Mouse (Mus musculus): ENCODE data around the gene Tmem222.

Gene Tmem222

DNA sequence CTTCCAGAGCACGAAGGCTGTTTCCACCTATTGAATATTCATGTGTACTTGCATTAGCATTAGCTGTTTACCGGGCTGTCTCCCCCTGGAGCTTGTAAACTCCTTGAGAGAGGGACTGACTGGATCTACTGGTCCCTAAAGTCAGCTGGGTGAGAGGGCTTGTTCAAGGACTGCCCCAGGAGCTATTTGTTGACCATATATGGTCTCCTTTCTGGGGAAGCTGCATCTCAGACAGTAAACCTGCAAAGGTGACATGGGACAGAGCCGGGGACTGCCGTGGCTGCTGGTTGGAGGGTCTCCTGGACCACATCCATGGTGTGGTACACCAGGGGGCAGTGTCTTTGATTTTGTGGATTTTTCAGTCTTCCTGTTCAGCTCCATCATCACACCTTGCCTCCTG, 5.1 kb upstream of the Tmem222 start:
- no peak for DNase-seq

- DNase-seq = no peak
Measured at GRCm38 (mm10) chr4:133281951-133282481, 4.4 kb upstream of the Tmem222 start.

GRCm38 (mm10) chr4:133281513-133281912, 3.9 kb upstream of the Tmem222 start:
- no peak for DNase-seq

- no peak for DNase-seq
Measured at GRCm38 (mm10) chr4:133278482-133278881, 890 bp upstream of the Tmem222 start.

- no peak for DNase-seq
Measured at GRCm38 (mm10) chr4:133278067-133278466, 475 bp upstream of the Tmem222 start.

DNA sequence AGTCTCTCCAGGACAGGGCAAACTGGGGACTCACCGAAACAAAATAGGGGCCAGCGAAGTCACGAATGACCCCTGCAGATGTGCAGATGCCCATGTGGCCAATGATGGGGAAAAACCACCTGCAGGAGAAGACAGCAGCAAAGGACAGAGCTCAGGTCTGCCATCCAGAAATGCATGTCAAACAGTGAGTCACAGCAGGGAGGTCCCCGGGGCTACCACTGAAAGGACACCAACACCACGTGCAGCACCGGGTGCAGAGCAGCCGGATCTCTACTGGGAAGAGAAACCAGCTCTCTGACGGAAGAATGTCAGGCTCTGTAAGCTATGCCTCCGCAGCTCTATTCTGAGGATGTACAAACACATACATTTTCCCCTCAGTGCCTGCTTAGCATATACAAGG, 6.7 kb downstream of the Tmem222 start:
- no peak for DNase-seq

DNA sequence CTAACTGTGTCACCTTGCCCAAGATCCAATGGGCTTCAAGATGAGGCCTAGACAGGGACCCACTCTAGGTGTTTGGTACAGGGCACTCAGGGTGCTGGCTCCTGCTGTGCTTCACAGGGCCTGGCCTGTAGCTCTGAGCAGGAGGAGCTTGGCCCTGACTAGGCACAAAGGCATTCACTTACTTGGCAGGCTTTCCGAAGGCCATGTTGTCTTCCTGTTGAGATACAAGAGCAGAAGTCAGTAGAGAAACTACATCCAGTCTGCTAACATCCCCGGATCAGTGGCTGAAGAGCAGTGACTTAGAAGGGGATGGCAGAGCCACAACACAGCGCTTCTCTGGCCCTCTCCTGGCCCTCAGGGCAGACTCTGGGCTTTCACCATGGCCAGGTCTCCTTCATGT, 8.0 kb downstream of the Tmem222 start:
- DNase-seq = no peak

DNA sequence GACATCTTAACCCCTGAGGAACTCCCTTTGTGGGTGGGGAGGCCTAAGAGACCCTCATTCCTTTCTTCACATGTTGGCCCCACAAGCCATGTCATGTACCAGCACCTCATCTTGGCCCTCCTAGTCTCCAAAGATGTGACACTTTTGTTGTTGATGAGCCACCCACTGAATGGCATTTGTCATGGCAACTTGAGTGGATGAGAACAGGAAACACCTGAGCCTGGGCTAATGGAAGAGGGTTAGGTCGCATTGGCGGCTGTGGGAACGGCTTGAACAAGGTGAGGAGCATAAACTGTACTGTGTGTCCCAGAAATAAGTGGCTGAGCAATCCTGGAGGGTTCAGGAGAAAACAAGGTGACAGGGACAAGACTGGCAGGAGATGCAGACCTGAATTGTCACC, 8.7 kb downstream of the Tmem222 start:
- DNase-seq = no peak

- DNase-seq = no peak
Measured at GRCm38 (mm10) chr4:133266248-133266880, 11.2 kb downstream of the Tmem222 start.

GRCm38 (mm10) chr4:133265759-133266158, 11.8 kb downstream of the Tmem222 start:
- DNase-seq = no peak

DNA sequence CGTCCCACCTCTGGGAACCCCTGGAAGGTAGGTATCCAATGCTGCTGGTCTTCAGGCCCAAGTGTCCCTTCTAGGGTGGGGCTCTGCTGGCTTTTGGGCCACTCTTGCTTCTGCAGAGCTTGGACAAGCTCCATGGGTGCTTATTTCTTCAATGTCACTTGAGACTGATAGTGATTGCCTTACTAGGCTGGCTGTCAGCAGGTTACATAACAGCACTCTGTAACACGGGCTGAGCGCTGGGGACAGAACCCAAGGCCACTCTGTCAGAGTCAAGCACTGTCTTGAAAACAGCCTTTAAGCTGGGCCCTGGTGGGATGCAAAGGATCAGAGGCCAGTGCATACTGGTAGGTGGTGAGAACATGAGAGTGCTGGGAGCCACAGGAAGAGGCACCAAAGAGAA, 12.3 kb downstream of the Tmem222 start:
- DNase-seq = no peak

DNA sequence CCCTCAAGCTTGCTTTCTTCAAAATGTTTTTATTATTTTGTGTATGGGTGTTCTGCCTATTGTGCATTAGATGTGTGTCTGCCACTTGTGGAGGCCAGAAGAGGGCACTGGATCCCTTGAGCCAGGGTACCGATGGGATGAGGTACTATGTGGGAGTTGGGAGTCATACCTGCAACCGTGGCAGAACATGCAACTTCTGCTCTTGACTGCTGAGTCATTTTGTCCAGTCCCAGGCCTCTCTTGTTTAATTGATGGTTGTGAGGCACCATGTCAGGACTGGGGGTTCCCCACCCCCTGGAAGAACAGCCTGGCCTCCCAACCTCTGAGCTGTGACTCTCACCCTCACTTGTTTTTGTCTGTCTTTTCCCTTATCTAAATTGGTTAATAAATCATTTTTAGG, 13.0 kb downstream of the Tmem222 start:
- DNase-seq = no peak

DNA sequence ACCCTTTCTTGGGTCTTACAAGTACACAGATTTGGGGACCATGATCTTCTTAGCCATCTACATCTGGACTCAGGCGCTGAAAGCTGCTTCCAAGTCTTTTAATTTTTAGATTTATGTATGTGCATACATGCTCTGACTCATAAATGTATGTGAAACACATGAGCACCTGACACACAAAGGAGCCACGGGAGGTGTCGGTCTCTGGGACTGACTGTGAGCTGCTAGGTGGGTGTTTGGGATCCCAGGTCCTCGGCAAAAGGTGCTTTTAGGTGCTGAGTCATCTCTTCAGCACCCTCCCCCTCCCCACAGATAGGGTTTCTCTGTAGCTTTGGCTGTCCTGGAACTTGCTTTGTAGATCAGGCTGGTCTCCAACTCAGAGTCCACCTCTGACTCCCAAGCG, 13.8 kb downstream of the Tmem222 start:
- DNase-seq = no peak

DNA sequence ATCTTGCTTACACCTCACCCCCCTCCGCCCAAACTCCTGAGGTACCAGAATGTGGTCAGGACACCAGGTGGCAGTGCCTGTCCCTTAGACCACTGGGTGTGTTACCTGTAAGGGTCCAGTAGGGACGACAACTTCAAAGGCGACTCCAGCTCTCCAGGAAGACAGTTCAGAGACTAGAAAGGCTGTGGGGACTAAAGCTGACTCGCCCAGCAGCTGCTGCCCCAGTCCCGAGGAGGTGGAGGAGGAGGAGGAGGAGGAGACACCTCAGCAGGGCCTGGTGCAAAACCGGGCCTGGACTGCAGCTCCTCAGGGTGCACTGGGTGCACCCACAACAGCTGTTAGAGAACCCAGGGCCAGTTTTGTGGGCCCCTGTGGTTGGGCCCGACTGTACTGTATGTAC, 14.7 kb downstream of the Tmem222 start, which contains the start of gene Sytl1:
Sytl1 (minus strand) TSS at position 232 of the 400 bp plus-strand sequence.
- DNase-seq = no peak

GRCm38 (mm10) chr4:133262375-133262765, 15.2 kb downstream of the Tmem222 start:
- DNase-seq = no peak

DNA sequence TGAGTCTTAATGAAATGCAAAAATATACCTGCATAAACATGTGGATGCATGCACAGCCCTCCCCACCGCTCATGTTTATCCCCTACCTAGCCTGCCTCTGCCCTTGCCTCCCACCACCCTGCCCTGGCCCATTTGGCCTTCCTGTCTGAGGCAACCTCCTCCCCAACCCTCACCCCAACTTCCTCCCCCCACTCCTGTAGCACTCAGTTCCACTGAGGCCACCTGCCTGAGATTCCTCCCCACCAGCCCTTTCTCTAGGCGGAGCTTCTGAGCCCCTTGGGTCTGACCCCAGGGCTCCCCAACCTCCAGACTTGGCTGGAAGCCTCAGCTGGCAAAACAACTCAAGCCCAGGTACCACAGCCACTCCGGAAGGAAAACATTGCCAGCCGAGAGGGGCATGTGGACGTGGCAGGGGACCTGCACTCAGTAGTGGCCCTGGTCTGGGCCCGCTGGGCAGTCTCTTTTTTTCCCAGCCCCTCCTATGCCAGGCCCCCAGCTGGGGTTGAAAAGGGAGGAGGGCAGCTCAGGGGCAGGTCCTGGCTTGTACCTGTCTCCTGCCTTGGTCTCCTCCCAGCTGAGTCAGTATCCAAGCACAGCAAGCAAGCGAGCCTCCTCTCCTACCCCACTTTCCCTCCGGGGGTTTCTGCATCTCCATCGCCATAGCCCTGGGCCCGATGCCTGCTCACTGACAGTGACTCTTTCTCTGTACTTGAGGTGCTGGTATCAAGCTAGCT, 15.8 kb downstream of the Tmem222 start:
- DNase-seq = no peak

- no peak for DNase-seq
Measured at GRCm38 (mm10) chr4:133257798-133258408, 19.7 kb downstream of the Tmem222 start.

DNA sequence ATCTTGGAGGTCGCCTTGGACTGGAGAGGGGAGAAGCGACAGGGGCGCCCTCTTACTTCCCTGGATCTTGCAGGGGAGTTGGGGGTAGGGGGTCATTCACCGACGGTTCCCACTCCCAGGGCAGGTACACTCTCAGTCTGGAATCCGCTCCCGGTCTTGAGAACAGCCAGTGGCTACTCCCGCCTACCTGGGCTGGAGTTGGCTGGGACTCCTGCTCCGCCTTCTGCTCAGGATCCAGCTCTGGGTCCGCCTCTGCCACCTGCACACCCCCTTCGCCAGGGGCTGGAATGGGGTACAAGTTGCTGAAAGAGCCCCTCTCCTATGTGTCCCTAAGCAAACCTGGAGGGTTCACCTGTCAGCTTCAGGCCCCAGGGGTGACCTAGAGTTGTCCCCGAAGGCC, 20.4 kb downstream of the Tmem222 start:
- no peak for DNase-seq

DNA sequence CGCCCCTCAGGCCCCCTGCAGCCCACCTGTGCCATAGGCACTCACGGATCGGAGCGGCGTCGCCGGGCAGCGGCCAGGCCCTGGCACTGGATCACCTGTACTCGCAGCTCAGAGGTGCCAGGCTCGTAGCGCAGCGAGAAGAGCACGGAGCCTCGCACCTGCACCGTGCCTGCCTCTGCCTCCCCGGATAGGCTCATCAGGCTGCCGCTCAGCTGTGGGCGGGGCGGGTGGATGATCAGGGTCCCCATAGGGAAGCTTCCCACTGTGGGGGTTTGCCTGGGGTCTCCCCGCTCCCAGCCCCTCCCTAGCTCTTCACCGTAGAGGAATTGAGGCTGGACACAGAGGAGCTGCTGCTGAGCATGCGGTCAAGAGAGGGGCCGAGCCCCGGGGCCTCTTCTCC, 20.8 kb downstream of the Tmem222 start:
- no peak for DNase-seq

- no peak for DNase-seq
Measured at GRCm38 (mm10) chr4:133255392-133255791, 22.2 kb downstream of the Tmem222 start.

- no peak for DNase-seq
Measured at GRCm38 (mm10) chr4:133253412-133253811, 24.2 kb downstream of the Tmem222 start.

- DNase-seq = no peak
Measured at GRCm38 (mm10) chr4:133252089-133252488, 25.5 kb downstream of the Tmem222 start.

GRCm38 (mm10) chr4:133251214-133251613, 26.4 kb downstream of the Tmem222 start:
- peak; percentile 33 to 43 for DNase-seq

DNA sequence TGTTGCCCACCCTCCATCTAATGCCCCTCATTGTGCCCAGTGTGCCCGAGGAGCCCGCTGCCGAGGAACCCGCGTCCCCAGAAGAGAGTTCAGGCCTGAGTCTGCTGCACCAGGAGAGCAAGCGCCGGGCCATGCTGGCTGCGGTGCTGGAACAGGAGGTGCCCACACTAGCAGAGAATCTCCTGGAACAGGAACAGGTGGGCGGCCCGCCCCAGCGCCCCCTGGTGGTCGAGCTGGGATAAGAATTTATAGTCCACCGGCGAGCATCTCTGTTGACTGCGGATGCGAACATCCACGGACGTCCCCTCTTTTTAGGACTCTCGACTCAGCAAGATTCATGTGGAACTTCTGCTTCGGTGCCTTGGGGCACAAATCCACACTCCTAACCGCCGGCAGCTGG, 27.0 kb downstream of the Tmem222 start:
- DNase-seq = peak; percentile 90 to 92
